ENCODE assay signal across 26 mouse cellular contexts in genomic region chr11:26072101-26072500, GRCm38 (mm10).
DNase-seq lines count a peak whose midpoint lies in the region; ATAC-seq and TF ChIP-seq lines count a peak whose summit lies in the region.
"Had no signal": no experiment of that assay in that cellular context is flagged by ENCODE, and none has a peak within 500 bp of the region (broad histone marks: within the 10 kb centered on the region; RNA-seq: fewer than 3 reads in every experiment).

No protein-coding gene starts in this region.

- no peak overlapping the region for H3K9ac ChIP-seq in embryonic facial prominence, embryonic 11.5 days (replicated peaks; ENCODE audit: low read length)
- H3K9ac ChIP-seq in midbrain, embryonic 12.5 days (replicated peaks): no peak overlapping the region
- no peak overlapping the region for H3K9ac ChIP-seq in midbrain, embryonic 11.5 days (ENCODE audit: low read length)
- no peak overlapping the region for H3K9ac ChIP-seq in embryonic facial prominence, embryonic 14.5 days (ENCODE audit: low read depth, low read length)
- no peak overlapping the region for H3K9ac ChIP-seq in forebrain, postnatal 0 days
- H3K9ac ChIP-seq: embryonic facial prominence, embryonic 13.5 days; heart, embryonic 15.5 days; liver, embryonic 15.5 days; lung, embryonic 15.5 days; stomach, embryonic 15.5 days had no signal

- DNase-seq in embryonic facial prominence, embryonic 11.5 days (ENCODE audit: low spot score): no peak
- DNase-seq in embryonic facial prominence, embryonic 10.5 days (ENCODE audit: low spot score): no peak
- DNase-seq in midbrain, embryonic 11.5 days (ENCODE audit: low spot score, missing footprints): no peak
- peak; percentile 8 for DNase-seq in embryonic facial prominence, embryonic 14.5 days (ENCODE audit: low spot score)
- DNase-seq in forebrain, postnatal 0 days: no peak
- no peak for DNase-seq in cerebellum, adult 11 months
- DNase-seq: adrenal gland, postnatal 14 days; cerebellum, postnatal 14 days; heart, postnatal 4 days; kidney, adult 18-20 months; liver; lung, postnatal 36 days; right cerebral cortex, adult 18-20 months; right cerebral cortex, postnatal 4 days; thymus, adult 18-20 months; thymus, postnatal 36 days had no signal

- no peaks in the 10 kb centered on the region for H3K27me3 ChIP-seq in embryonic facial prominence, embryonic 11.5 days (ENCODE audit: control insufficient read depth, insufficient read depth, low read length)
- no peaks in the 10 kb centered on the region for H3K27me3 ChIP-seq in embryonic facial prominence, embryonic 10.5 days (replicated peaks; ENCODE audit: low read depth, poor library complexity, severe bottlenecking)
- H3K27me3 ChIP-seq in midbrain, embryonic 12.5 days: no peaks in the 10 kb centered on the region
- H3K27me3 ChIP-seq in midbrain, embryonic 11.5 days (ENCODE audit: control insufficient read depth, insufficient read depth, low read length): no peaks in the 10 kb centered on the region
- H3K27me3 ChIP-seq in embryonic facial prominence, embryonic 14.5 days (replicated peaks; ENCODE audit: control insufficient read depth, insufficient read depth, low read length): no peaks in the 10 kb centered on the region
- H3K27me3 ChIP-seq in forebrain, postnatal 0 days (ENCODE audit: insufficient read depth, low read length): no peaks in the 10 kb centered on the region
- H3K27me3 ChIP-seq: embryonic facial prominence, embryonic 13.5 days; heart, embryonic 15.5 days; liver, embryonic 15.5 days; lung, embryonic 15.5 days; megakaryocyte, embryonic 14.5 days; stomach, embryonic 15.5 days had no signal

- 48% methylated on average over 4 of the region's 4 CpGs for WGBS in embryonic facial prominence, embryonic 11.5 days
- 69% methylated on average over 4 of the region's 4 CpGs for WGBS in embryonic facial prominence, embryonic 10.5 days
- 55% methylated on average over 4 of the region's 4 CpGs for WGBS in midbrain, embryonic 12.5 days
- 61% methylated on average over 4 of the region's 4 CpGs for WGBS in midbrain, embryonic 11.5 days
- WGBS in embryonic facial prominence, embryonic 14.5 days: 54% methylated on average over 4 of the region's 4 CpGs
- 23% methylated on average over 4 of the region's 4 CpGs for WGBS in forebrain, postnatal 0 days

- H3K36me3 ChIP-seq in embryonic facial prominence, embryonic 11.5 days (replicated peaks; ENCODE audit: control insufficient read depth, insufficient read depth, low read depth, low read length): no peaks in the 10 kb centered on the region
- no peaks in the 10 kb centered on the region for H3K36me3 ChIP-seq in embryonic facial prominence, embryonic 10.5 days (replicated peaks)
- H3K36me3 ChIP-seq in midbrain, embryonic 12.5 days: no peaks in the 10 kb centered on the region
- H3K36me3 ChIP-seq in midbrain, embryonic 11.5 days (ENCODE audit: control insufficient read depth, insufficient read depth, low read length): no peaks in the 10 kb centered on the region
- no peaks in the 10 kb centered on the region for H3K36me3 ChIP-seq in embryonic facial prominence, embryonic 14.5 days (ENCODE audit: control insufficient read depth, insufficient read depth, low read length)
- no peaks in the 10 kb centered on the region for H3K36me3 ChIP-seq in forebrain, postnatal 0 days (ENCODE audit: insufficient read depth)
- H3K36me3 ChIP-seq: embryonic facial prominence, embryonic 13.5 days; heart, embryonic 15.5 days; limb, embryonic 10.5 days; liver, embryonic 15.5 days; lung, embryonic 15.5 days; stomach, embryonic 15.5 days had no signal

- ATAC-seq in embryonic facial prominence, embryonic 11.5 days (replicated peaks; ENCODE audit: insufficient number of reproducible peaks, low FRiP score, low TSS enrichment, low read depth): 0 out of 2 replicates have a peak, but pooled peaks have one; percentile 29
- ATAC-seq in midbrain, embryonic 12.5 days (ENCODE audit: low FRiP score, low read depth): peak; percentile 43; the same call in 1 of the 2 replicates
- ATAC-seq in midbrain, embryonic 11.5 days (ENCODE audit: low FRiP score): no peak
- no peak for ATAC-seq in embryonic facial prominence, embryonic 14.5 days (ENCODE audit: low read depth)
- ATAC-seq in forebrain, postnatal 0 days: peak; percentile 39; the same call in 1 of the 2 replicates
- ATAC-seq: inflammation-experienced regulatory T-cells, adult 6 months had no signal

- H3K4me2 ChIP-seq in embryonic facial prominence, embryonic 11.5 days (ENCODE audit: low read depth, low read length): no peak overlapping the region
- no peak overlapping the region for H3K4me2 ChIP-seq in midbrain, embryonic 12.5 days (replicated peaks)
- H3K4me2 ChIP-seq in midbrain, embryonic 11.5 days: no peak overlapping the region
- no peak overlapping the region for H3K4me2 ChIP-seq in embryonic facial prominence, embryonic 14.5 days (ENCODE audit: low read depth, low read length)
- no peak overlapping the region for H3K4me2 ChIP-seq in forebrain, postnatal 0 days (ENCODE audit: low read depth)
- H3K4me2 ChIP-seq: embryonic facial prominence, embryonic 13.5 days; heart, embryonic 15.5 days; liver, embryonic 15.5 days; lung, embryonic 15.5 days; stomach, embryonic 15.5 days had no signal

- no peaks in the 10 kb centered on the region for H3K9me3 ChIP-seq in embryonic facial prominence, embryonic 11.5 days (replicated peaks; ENCODE audit: control insufficient read depth, low read length)
- no peaks in the 10 kb centered on the region for H3K9me3 ChIP-seq in embryonic facial prominence, embryonic 10.5 days
- no peaks in the 10 kb centered on the region for H3K9me3 ChIP-seq in midbrain, embryonic 12.5 days
- no peaks in the 10 kb centered on the region for H3K9me3 ChIP-seq in midbrain, embryonic 11.5 days (ENCODE audit: control insufficient read depth, low read length)
- no peaks in the 10 kb centered on the region for H3K9me3 ChIP-seq in embryonic facial prominence, embryonic 14.5 days (ENCODE audit: control insufficient read depth, low read length)
- H3K9me3 ChIP-seq in forebrain, postnatal 0 days (ENCODE audit: low read length): no peaks in the 10 kb centered on the region
- H3K9me3 ChIP-seq: embryonic facial prominence, embryonic 13.5 days; heart, embryonic 15.5 days; limb, embryonic 10.5 days; liver, embryonic 15.5 days; lung, embryonic 15.5 days; megakaryocyte, embryonic 14.5 days; stomach, embryonic 15.5 days had no signal

- no peak overlapping the region for H3K4me3 ChIP-seq in embryonic facial prominence, embryonic 11.5 days (ENCODE audit: low read depth, low read length)
- no peak overlapping the region for H3K4me3 ChIP-seq in embryonic facial prominence, embryonic 10.5 days
- H3K4me3 ChIP-seq in midbrain, embryonic 12.5 days: no peak overlapping the region
- H3K4me3 ChIP-seq in midbrain, embryonic 11.5 days (ENCODE audit: low read depth, low read length): no peak overlapping the region
- no peak overlapping the region for H3K4me3 ChIP-seq in embryonic facial prominence, embryonic 14.5 days (ENCODE audit: low read depth, low read length)
- H3K4me3 ChIP-seq in forebrain, postnatal 0 days (ENCODE audit: low read depth, low read length): no peak overlapping the region
- H3K4me3 ChIP-seq: embryonic facial prominence, embryonic 13.5 days; heart, embryonic 15.5 days; limb, embryonic 10.5 days; liver, embryonic 15.5 days; lung, embryonic 15.5 days; megakaryocyte, embryonic 14.5 days; stomach, embryonic 15.5 days had no signal

- H3K4me1 ChIP-seq in embryonic facial prominence, embryonic 11.5 days (ENCODE audit: control insufficient read depth, insufficient read depth, low read length): no peaks in the 10 kb centered on the region
- no peaks in the 10 kb centered on the region for H3K4me1 ChIP-seq in embryonic facial prominence, embryonic 10.5 days
- peaks cover 3% of the 10 kb centered on the region; the same call in 1 of the 2 replicates for H3K4me1 ChIP-seq in midbrain, embryonic 12.5 days
- peaks cover 2% of the 10 kb centered on the region; the same call in 1 of the 2 replicates for H3K4me1 ChIP-seq in midbrain, embryonic 11.5 days (ENCODE audit: control insufficient read depth, insufficient read depth, low read length)
- no peaks in the 10 kb centered on the region for H3K4me1 ChIP-seq in embryonic facial prominence, embryonic 14.5 days (ENCODE audit: control insufficient read depth, insufficient read depth, low read length)
- H3K4me1 ChIP-seq in forebrain, postnatal 0 days (ENCODE audit: insufficient read depth): peaks cover 2% of the 10 kb centered on the region; the same call in 1 of the 2 replicates
- H3K4me1 ChIP-seq: embryonic facial prominence, embryonic 13.5 days; heart, embryonic 15.5 days; liver, embryonic 15.5 days; lung, embryonic 15.5 days; megakaryocyte, embryonic 14.5 days; stomach, embryonic 15.5 days had no signal

- no peak overlapping the region for H3K27ac ChIP-seq in embryonic facial prominence, embryonic 11.5 days (replicated peaks; ENCODE audit: low read depth, low read length)
- H3K27ac ChIP-seq in embryonic facial prominence, embryonic 10.5 days (replicated peaks): no peak overlapping the region
- H3K27ac ChIP-seq in midbrain, embryonic 12.5 days (replicated peaks): no peak overlapping the region
- no peak overlapping the region for H3K27ac ChIP-seq in midbrain, embryonic 11.5 days (ENCODE audit: low read depth, low read length)
- H3K27ac ChIP-seq in embryonic facial prominence, embryonic 14.5 days (replicated peaks; ENCODE audit: low read depth, low read length): no peak overlapping the region
- no peak overlapping the region for H3K27ac ChIP-seq in forebrain, postnatal 0 days (ENCODE audit: low read depth, low read length)
- H3K27ac ChIP-seq: embryonic facial prominence, embryonic 13.5 days; heart, embryonic 15.5 days; kidney, postnatal 0 days; limb, embryonic 10.5 days; liver, embryonic 15.5 days; lung, embryonic 15.5 days; stomach, embryonic 15.5 days had no signal

- TF ChIP-seq CTCF in forebrain, postnatal 0 days (IDR thresholded peaks at IDR 0.05; ENCODE audit: low read depth): no peak

Comparison
In these comparisons a context has a peak if more than half of its experiments do, and no peak if none do; other contexts are left out.
1. ATAC-seq: peak in embryonic facial prominence, embryonic 11.5 days (single experiment), midbrain, embryonic 12.5 days (single experiment) and forebrain, postnatal 0 days (single experiment); none in midbrain, embryonic 11.5 days (single experiment) and embryonic facial prominence, embryonic 14.5 days (single experiment).